Mouse (Mus musculus) frontal cortex, postnatal 14 days (tissue): Measurements from ENCODE around the gene Itgb1bp1.

Source experiments
- DNase-seq, 2 experiments: peaks; one replicate each; pipeline ENCODE4 v3.0.0; 2022; ENCODE audit warnings: low spot score in 2 of 2

The Itgb1bp1 gene

DNA sequence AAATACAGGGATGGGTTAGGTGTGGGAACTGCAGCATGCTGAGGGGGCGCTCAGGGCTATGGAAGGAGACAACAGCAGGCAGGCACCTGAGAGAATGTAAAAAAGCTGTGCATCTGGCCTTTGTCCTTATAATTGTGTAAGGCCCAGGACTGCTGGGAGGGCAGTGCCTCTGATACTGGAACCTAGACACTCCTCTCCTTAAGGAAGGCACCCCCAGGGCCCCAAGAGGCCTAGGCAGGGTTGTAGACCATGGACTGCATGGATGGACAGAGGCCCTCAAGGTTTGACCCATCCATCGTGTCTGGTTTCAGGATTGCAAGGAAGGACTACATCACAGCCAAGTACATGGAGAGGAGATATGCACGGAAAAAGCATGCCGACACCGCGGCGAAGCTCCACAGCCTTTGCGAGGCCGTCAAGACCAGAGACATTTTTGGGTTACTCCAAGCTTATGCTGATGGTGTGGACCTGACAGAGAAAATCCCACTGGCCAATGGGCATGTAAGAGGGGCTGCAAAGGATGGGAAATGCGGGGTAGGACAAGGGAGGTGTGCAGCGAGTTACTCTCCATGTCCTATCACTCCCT is 41.6 kb downstream of the Itgb1bp1 start:
- DNase-seq = no peak

GRCm38 (mm10) chr12:21241965-21242364 is 44.1 kb downstream of the Itgb1bp1 start:
- DNase-seq = no peak

GRCm38 (mm10) chr12:21234560-21234959 is 51.5 kb downstream of the Itgb1bp1 start:
- DNase-seq = no peak

DNA sequence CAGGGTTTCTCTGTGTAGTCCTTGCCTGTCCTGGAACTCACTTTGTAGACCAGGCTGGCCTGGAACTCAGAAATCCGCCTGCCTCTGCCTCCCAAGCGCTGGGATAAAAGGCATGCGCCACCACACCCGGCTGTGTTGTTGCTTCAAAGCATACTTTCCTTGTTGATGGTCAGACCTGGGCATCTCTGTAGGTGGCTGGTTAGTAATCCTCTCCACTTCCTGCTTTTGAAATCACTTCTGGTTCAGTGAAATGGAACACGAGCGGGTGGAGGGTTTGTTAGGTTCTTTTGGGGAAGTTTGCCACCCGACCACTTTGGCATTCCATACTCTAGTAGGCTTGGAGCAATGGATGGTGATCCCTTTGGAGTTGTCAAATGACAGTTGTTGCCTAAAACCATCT is 52.4 kb downstream of the Itgb1bp1 start:
- no peak for DNase-seq

DNA sequence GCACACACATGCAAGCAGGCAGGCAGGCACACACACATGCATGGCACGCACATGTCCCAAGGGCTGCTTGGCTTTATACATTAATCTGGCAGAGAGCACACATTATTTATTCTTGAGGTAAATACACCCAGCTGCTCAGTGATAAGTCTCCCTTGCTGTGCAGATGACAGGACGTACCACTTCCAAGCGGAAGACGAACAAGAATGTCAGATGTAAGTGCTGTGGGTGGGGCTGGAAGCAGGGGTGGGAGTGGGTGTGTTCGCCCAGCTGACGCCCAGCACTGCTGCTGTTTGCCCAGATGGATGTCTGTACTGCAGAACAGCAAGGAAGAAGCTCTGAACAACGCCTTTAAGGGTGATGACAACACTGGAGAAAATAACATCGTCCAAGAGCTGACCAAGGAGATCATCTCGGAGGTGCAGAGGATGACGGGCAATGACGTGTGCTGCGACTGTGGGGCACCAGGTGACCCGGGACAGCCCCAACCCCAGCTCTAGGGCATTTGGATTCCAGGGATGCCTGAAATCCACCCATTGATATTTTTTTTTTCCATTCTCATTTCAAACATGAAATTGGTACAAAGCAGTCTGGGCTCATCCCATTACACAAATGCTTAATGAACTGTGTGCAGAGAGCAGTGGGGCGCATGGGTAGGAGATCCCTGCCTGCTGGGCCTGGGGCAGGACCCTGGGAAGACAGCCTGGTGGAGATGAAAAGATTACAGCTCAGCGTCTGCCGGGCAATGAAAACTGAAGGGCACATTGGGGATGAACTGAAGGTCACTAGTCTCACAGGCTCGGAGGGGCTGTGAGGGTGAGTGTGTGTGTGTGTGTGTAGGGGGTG is 56.8 kb downstream of the Itgb1bp1 start:
- DNase-seq = no peak

DNA sequence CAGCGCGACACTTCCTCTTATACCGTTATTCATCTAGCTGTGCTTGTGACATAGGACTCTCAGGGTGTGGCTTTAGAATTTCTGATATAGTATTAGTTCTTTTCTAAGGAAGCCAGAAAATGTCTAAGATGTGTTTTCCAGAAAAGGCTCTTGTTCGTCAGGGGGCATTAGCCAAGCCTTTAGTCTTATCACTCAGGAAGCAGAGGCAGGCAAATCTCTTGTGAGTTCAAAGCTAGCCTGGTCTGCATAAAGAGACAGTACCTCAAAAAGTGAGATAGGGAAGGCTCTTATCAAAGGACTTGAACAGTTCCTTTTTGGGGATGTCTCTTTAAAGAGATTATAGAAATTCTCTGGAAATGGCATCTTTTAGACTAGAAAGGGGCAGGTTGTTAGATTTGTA is 57.4 kb downstream of the Itgb1bp1 start:
- no peak for DNase-seq

GRCm38 (mm10) chr12:21227076-21227980 is 58.8 kb downstream of the Itgb1bp1 start:
- DNase-seq = no peak

GRCm38 (mm10) chr12:21226316-21226715 is 59.8 kb downstream of the Itgb1bp1 start:
- no peak for DNase-seq

- DNase-seq = no peak
Observed at GRCm38 (mm10) chr12:21225358-21225757, 60.7 kb downstream of the Itgb1bp1 start.

DNA sequence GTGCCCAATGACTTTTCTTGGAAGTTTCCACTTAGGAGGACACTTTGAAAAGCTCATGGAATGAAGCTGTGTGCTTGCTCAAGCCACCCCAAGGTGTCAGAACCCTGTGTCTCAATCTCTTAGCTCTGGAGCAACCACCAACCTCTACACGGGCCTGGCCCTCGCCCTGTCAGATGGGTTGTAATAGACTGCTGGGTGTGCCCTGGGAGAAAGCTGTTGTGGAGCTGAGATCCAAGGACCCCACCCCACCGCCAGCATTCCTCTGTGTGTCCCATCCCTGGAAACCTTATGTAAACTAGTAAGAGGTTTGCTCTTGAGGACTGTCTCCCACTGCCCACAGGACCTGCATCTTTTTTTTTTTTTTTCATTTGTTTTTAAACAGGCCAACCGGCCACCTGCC is 62.2 kb downstream of the Itgb1bp1 start:
- DNase-seq = no peak

DNA sequence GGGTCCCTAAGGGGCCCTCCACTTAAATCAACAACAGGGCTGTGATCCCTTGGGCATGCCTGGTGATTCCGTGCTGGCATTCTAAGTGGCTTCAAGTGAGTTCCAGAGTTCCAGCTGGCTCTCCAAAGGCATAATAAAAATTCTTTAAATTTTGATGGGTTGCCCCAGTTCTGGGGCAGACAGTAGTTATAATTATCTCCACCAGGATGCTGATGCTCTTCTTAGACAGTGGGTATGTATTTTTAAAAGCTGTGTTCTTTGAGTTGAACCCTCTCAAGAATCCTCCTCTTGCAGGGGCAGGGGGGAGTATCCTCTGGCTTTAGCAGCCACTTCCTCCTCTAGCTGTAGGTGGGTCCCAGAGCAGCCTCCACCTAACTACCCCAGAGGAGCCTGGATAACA is 65.5 kb downstream of the Itgb1bp1 start:
- no peak for DNase-seq

- no peak for DNase-seq
Observed at GRCm38 (mm10) chr12:21217776-21218444, 68.2 kb downstream of the Itgb1bp1 start.

DNA sequence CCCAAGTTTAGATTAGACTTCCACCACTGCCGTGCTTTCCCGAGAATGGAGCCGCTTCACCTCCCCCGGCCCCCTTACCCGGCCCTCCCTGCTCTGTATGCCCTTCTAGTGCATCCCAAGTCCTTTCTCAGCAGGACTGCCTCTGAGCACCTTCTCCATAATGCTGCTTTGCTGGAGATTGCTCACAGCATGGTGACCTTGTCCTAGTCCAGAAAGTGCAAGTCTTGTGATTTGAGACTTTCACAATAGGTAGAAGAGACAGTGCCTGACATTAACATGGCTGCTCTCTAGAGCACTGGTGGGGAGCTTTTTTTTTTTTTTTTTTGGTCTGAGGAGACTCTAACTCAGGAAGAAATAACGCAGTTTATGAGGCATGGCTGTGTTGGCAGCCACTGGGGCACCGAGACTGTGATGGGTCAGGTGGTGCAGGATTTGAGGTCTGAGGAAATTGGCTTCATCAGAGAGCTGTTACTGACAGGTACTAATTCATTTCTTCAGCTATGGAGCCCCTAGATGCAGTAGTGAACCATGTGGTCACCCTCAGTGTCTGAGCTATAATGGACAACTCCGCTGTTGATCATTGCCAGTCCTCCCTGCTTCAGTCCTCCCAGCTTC is 71.4 kb downstream of the Itgb1bp1 start:
- no peak for DNase-seq

GRCm38 (mm10) chr12:21212876-21213275 is 73.2 kb downstream of the Itgb1bp1 start:
- no peak for DNase-seq

DNA sequence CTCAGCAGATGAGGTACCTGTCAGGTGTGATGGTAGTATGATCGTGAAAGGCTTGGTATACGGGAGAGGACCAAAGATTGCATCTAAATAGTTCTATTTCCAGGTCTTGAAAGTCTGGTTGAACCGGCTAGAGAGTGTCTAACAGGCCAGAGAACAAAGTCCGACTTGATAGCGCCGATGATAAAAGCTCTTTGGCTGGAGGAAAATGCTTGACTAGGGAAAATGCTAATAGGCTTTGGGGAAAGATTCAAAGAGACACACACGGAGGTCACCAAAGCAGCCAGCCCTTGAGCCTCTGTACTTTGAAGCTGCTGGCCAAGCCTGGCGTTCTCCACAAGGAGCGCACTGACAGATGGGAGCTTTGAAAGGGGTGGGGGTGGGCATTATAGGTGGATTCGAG is 76.8 kb downstream of the Itgb1bp1 start:
- no peak for DNase-seq

DNA sequence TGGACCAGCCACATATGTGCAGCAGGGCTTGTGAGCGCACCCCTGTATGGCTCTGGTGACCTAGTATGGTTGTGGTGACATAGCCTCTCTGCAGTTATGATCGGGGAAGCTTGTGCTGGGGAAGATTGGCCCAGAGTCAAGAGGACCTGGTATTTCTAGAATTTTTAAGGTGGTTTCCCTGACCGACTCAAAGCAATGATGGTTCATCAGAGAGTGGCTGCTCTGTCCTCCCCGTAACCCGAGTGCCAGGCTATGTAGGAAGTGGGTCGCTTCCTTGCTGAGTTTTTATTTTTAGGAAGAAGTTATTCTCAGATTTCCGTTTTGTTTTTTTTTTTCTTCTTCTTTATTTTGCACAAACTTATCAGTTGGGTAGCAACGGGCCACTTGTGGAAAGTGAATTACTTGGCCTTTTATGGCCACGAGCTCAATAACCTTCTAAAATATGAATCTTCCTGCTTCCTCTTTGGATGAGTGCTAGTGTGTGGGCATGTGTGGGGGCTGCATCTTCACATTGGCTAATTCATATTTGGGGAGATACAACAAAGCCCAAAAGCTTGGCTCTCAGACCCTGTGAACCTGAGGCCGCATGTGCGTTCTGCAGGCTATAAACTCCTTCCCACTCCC is 77.8 kb downstream of the Itgb1bp1 start:
- no peak for DNase-seq

- no peak for DNase-seq
Observed at GRCm38 (mm10) chr12:21207422-21207821, 78.7 kb downstream of the Itgb1bp1 start.

GRCm38 (mm10) chr12:21205799-21206198 is 80.3 kb downstream of the Itgb1bp1 start:
- DNase-seq = no peak

DNA sequence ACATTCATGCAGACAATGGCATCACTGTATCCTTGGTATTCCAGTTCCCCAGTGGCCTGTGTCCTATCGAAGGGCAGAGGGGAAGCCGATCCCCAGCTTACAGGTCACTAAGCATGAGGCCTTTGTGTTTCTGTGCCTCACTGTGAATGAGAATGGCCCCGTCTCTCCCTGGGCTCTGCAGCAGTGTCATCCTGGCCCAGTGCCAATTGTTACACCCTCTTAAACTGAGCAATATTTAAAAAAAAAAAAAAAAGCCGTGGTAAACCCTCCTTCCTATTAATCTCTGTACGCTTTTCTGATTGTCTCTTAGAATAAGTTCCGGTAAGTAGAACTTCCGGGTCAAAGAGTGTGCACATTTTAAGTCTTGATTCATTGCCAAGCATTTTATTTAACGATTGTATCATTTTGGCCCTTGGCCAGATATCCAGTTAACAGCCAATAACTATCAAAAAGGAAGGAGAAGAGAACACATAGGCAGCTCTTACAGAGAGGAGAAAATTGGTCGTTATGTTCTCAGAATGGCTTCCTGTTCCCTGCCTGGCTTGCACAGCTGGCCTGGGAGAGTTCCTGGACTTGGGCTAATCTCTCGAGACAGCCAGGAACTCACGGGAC is 81.3 kb downstream of the Itgb1bp1 start:
- DNase-seq = no peak

GRCm38 (mm10) chr12:21201485-21202269 is 84.4 kb downstream of the Itgb1bp1 start:
- DNase-seq = no peak
